Mouse (Mus musculus) liver, embryonic 14.5 days (tissue): ENCODE results near the gene Scyl2.

ENCODE experiments used
- CTCF ChIP-seq: IDR thresholded peaks from 2 replicates; pipeline ENCODE4 v1.5.1; 2016; ENCODE audit warnings: antibody characterized with exemption, low read depth, control low read depth
- EP300 ChIP-seq: IDR thresholded peaks from 2 replicates; pipeline ENCODE4 v1.6.1; 2016; ENCODE audit warnings: antibody characterized with exemption, low read depth

GRCm38 (mm10) chr10:89685391-89686138 lies 520 bp downstream of the Scyl2 start:
- TF ChIP-seq CTCF (no peak), EP300 (peak; percentile 17; the same call in 1 of the 2 replicates)
